Mouse (Mus musculus) neural tube, embryonic 13.5 days (tissue): ENCODE measurements around the gene Egfl7. TPM values are rescaled to one million over a fixed set of nuclear protein-coding genes. Genes with fewer than 3 reads are reported as not detected.

Experiments
- ATAC-seq: fragments of 200-750 bp; cut with Nextera tagmentation; 2 replicates; pipeline ENCODE4 v1.8.0; 2017; ENCODE audit warnings: low read depth, mild to moderate bottlenecking, moderate TSS enrichment, moderate library complexity
- H3K27ac ChIP-seq: fragments of 300-500 bp; sonication (generic); replicated peaks from 2 replicates; pipeline ENCODE4 v1.5.1; 2015; ENCODE audit warnings: moderate library complexity, mild to moderate bottlenecking, inconsistent platforms
- H3K27me3 ChIP-seq: fragments of 300-500 bp; sonication (generic); 2 replicates; pipeline ENCODE4 v1.6.1; 2015; ENCODE audit warnings: mild to moderate bottlenecking, inconsistent platforms
- H3K36me3 ChIP-seq: fragments of 300-500 bp; sonication (generic); 2 replicates; pipeline ENCODE4 v1.6.1; 2015; ENCODE audit warnings: mild to moderate bottlenecking, inconsistent platforms
- H3K4me1 ChIP-seq: fragments of 300-500 bp; sonication (generic); replicated peaks from 2 replicates; pipeline ENCODE4 v1.6.1; 2015; ENCODE audit warnings: inconsistent platforms
- H3K4me2 ChIP-seq: fragments of 300-500 bp; sonication (generic); 2 replicates; pipeline ENCODE4 v1.6.1; 2015; ENCODE audit warnings: inconsistent platforms, mild to moderate bottlenecking, moderate library complexity
- H3K4me3 ChIP-seq: fragments of 300-500 bp; sonication (generic); 2 replicates; pipeline ENCODE4 v1.5.1; 2015; ENCODE audit warnings: mild to moderate bottlenecking, inconsistent platforms
- H3K9ac ChIP-seq: fragments of 300-500 bp; sonication (generic); 2 replicates; pipeline ENCODE4 v1.6.1; 2015; ENCODE audit warnings: moderate library complexity, mild to moderate bottlenecking, inconsistent platforms
- H3K9me3 ChIP-seq: fragments of 300-500 bp; sonication (generic); 2 replicates; pipeline ENCODE4 v1.6.1; 2016; ENCODE audit warnings: inconsistent platforms
- WGBS: fragments of 180-500 bp; shearing (Covaris S2); methylation state at CpG from one replicate; pipeline ENCODE4 v1.1.7; 2015; 5-methylcytosine and 5-hydroxymethylcytosine counted together
- polyA plus RNA-seq: library from polyadenylated mRNA; unstranded; fragments of >200 nt; fragmentation: Nextera tagmentation; extraction: Ambion mirVana; gene quantifications from 2 replicates; pipeline ENCODE4 v1.2.1, GENCODE M21; 2015

Egfl7 gene
- polyA plus RNA-seq, 1 experiment from 2014 or later = 78.3 TPM

DNA sequence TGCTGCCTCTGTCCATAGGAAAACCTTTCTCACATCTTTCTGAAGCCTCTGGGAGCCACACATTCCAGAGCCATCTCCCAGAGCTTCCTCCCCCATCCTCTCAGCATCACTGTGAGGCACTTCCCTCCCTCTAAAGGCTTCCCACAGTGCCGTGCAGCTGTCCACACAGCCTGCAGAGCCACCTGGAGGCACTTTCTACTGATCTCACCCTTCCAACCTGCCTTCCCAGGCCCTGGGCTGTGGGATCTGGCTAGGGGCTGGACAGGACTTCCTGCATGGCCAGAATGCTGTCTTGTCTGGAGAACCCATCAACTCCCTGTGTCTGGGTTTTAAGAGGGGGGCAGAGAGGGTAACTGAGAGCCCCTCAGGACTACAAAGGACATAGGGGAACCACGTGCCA is 32.3 kb upstream of the Egfl7 start:
- Histone ChIP-seq H3K9ac (no peak overlapping the region), H3K27me3 (no peaks in the 10 kb centered on the region), H3K9me3 (no peaks in the 10 kb centered on the region), H3K4me1 (peaks cover 54% of the 10 kb centered on the region), H3K27ac (0 out of 2 replicates have a peak overlapping the region, but pooled peaks have one; percentile 7), H3K4me3 (no peak overlapping the region), H3K36me3 (no peaks in the 10 kb centered on the region), H3K4me2 (no peak overlapping the region)
- ATAC-seq = peak; percentile 54; the same call in 1 of the 2 replicates
- 35% methylated on average over 2 of the region's 2 CpGs for WGBS

DNA sequence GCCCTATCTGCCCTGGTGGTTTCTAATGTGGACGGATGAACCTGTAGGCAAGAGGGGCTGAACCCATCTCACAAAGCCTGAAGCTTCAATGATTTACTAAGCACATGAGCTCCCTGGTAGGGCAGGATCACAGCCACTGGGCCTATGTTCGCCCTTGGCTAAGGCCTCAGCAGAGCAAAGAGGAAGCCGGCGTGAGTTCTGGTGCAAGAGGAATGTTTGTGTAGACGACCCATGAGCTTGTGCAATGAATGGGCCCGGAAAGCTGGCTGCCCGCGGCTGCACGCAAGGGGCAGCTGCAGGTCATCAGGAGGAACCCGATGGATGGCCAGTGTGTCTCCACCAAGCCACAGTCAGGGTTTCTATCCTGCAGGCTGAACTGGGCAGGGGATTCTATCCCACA is 30.0 kb upstream of the Egfl7 start:
- Histone ChIP-seq H3K27me3 (no peaks in the 10 kb centered on the region), H3K9ac (no peak overlapping the region), H3K4me1 (peaks cover 35% of the 10 kb centered on the region), H3K4me3 (no peak overlapping the region), H3K36me3 (no peaks in the 10 kb centered on the region), H3K4me2 (no peak overlapping the region), H3K9me3 (no peaks in the 10 kb centered on the region), H3K27ac (peak overlapping the region; percentile 42; the same call in 1 of the 2 replicates)
- 71% methylated on average over 10 of the region's 10 CpGs for WGBS
- no peak for ATAC-seq

GRCm38 (mm10) chr2:26550205-26550604 is 29.6 kb upstream of the Egfl7 start:
- 0 out of 2 replicates have a peak, but pooled peaks have one; percentile 32 for ATAC-seq

GRCm38 (mm10) chr2:26550777-26551176 is 29.0 kb upstream of the Egfl7 start:
- Histone ChIP-seq H3K4me1 (peaks cover 34% of the 10 kb centered on the region), H3K27ac (peak overlapping the region; percentile 42; the same call in 1 of the 2 replicates), H3K9me3 (no peaks in the 10 kb centered on the region), H3K9ac (no peak overlapping the region), H3K4me2 (no peak overlapping the region), H3K36me3 (no peaks in the 10 kb centered on the region), H3K27me3 (no peaks in the 10 kb centered on the region), H3K4me3 (no peak overlapping the region)
- 67% methylated on average over 3 of the region's 3 CpGs for WGBS
- peak; percentile 21; the same call in 1 of the 2 replicates for ATAC-seq

More at GRCm38 (mm10) chr2:26550205-26550604, 29.6 kb upstream of the Egfl7 start:
- H3K9ac ChIP-seq = no peak overlapping the region
- no peaks in the 10 kb centered on the region for H3K27me3 ChIP-seq
- peaks cover 34% of the 10 kb centered on the region for H3K4me1 ChIP-seq
- no peak overlapping the region for H3K4me3 ChIP-seq
- H3K36me3 ChIP-seq = no peaks in the 10 kb centered on the region
- WGBS = 67% methylated on average over 3 of the region's 3 CpGs
- H3K4me2 ChIP-seq = no peak overlapping the region
- peak overlapping the region; percentile 42; the same call in 1 of the 2 replicates for H3K27ac ChIP-seq
- H3K9me3 ChIP-seq = no peaks in the 10 kb centered on the region

DNA sequence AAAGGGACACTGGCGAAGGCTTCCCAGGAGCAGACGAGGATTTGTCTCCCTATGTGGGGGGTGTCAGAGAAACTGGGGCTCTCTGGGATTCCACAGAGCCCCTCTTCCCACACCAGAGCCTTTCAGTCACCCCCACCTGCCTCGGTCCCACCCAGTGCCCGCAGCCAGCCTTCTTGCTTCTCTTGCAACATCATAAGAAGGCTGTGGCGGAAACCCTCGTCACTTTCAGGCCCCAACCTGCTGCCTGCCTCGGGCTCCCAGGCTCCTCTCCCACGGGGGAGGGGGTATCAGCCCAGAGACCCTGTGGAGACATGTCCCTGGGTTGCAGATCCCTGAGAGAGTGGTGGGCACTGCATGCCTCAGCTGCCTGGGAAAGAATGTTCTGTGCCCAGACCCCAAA is 28.4 kb upstream of the Egfl7 start:
- no peak overlapping the region for H3K27ac ChIP-seq
- no peak for ATAC-seq
- H3K9me3 ChIP-seq = no peaks in the 10 kb centered on the region
- 73% methylated on average over 8 of the region's 8 CpGs for WGBS
- no peak overlapping the region for H3K4me3 ChIP-seq
- peaks cover 34% of the 10 kb centered on the region for H3K4me1 ChIP-seq
- H3K27me3 ChIP-seq = no peaks in the 10 kb centered on the region
- H3K9ac ChIP-seq = no peak overlapping the region
- no peak overlapping the region for H3K4me2 ChIP-seq
- H3K36me3 ChIP-seq = no peaks in the 10 kb centered on the region

GRCm38 (mm10) chr2:26552066-26552465 is 27.7 kb upstream of the Egfl7 start:
- no peak overlapping the region for H3K9ac ChIP-seq
- H3K36me3 ChIP-seq = no peaks in the 10 kb centered on the region
- no peak for ATAC-seq
- H3K4me3 ChIP-seq = no peak overlapping the region
- WGBS = 88% methylated on average over 2 of the region's 2 CpGs
- peaks cover 34% of the 10 kb centered on the region for H3K4me1 ChIP-seq
- H3K27ac ChIP-seq = no peak overlapping the region
- H3K27me3 ChIP-seq = no peaks in the 10 kb centered on the region
- no peaks in the 10 kb centered on the region for H3K9me3 ChIP-seq
- H3K4me2 ChIP-seq = no peak overlapping the region

- H3K4me3 ChIP-seq = no peak overlapping the region
- H3K9ac ChIP-seq = no peak overlapping the region
- WGBS = 84% methylated on average over 9 of the region's 9 CpGs
- H3K36me3 ChIP-seq = no peaks in the 10 kb centered on the region
- no peaks in the 10 kb centered on the region for H3K9me3 ChIP-seq
- H3K27ac ChIP-seq = no peak overlapping the region
- H3K27me3 ChIP-seq = no peaks in the 10 kb centered on the region
- no peak overlapping the region for H3K4me2 ChIP-seq
- ATAC-seq = no peak
- peaks cover 21% of the 10 kb centered on the region for H3K4me1 ChIP-seq
Measured at GRCm38 (mm10) chr2:26553904-26554303, 25.9 kb upstream of the Egfl7 start.

- no peak overlapping the region for H3K9ac ChIP-seq
- peaks cover 14% of the 10 kb centered on the region for H3K4me1 ChIP-seq
- no peaks in the 10 kb centered on the region for H3K36me3 ChIP-seq
- no peaks in the 10 kb centered on the region for H3K27me3 ChIP-seq
- no peak overlapping the region for H3K4me3 ChIP-seq
- no peak overlapping the region for H3K4me2 ChIP-seq
- no peak overlapping the region for H3K27ac ChIP-seq
- no peaks in the 10 kb centered on the region for H3K9me3 ChIP-seq
- WGBS = 85% methylated on average over 4 of the region's 4 CpGs
- no peak for ATAC-seq
Measured at GRCm38 (mm10) chr2:26555076-26555475, 24.7 kb upstream of the Egfl7 start.

DNA sequence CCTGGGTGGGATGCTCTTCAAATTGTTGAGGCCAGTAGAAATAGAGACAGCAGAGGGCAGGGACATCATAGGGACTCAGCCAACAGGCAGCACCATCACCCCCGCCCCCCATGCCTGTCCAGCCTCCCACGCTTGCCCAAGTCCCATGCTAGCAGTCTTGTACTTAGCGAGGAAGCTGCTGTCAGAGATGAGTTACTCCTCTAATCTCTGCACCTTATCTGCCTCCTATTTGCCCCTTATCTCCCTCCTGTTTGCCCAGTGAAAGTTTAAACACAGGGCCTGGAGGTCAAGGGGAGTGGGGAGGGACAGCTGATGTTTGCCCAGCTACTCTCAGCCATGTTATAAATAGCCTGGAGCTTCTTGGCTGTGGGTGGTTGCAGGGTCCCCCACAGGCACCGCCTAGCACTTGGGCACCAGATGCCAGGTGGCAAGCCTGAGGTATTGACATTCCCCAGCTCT is 23.2 kb upstream of the Egfl7 start:
- H3K4me1 ChIP-seq = peaks cover 20% of the 10 kb centered on the region
- H3K27me3 ChIP-seq = no peaks in the 10 kb centered on the region
- ATAC-seq = no peak
- H3K4me2 ChIP-seq = no peak overlapping the region
- no peaks in the 10 kb centered on the region for H3K9me3 ChIP-seq
- H3K36me3 ChIP-seq = no peaks in the 10 kb centered on the region
- WGBS = 70% methylated on average over 4 of the region's 4 CpGs
- H3K9ac ChIP-seq = no peak overlapping the region
- H3K27ac ChIP-seq = no peak overlapping the region
- no peak overlapping the region for H3K4me3 ChIP-seq

DNA sequence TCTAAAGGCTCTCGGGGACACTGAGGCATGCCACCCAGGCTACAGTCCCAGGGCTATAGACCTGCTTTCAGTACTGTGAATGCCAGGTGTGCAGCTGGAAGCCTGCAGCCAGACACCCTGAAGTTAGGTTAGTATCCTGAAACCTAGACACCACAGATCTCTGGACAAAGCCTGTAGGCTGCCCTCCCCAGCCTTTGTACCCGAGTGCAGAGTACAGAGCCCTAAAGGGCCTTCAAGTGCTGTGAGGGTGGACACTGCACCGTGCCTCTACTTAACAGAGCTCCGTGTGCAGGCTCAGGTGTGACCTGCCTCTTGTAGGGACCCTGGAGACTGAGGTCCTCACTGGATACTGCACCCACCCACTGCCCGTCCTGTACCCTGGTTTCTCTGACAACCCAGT is 19.3 kb upstream of the Egfl7 start:
- H3K9me3 ChIP-seq = no peaks in the 10 kb centered on the region
- WGBS = 76% methylated on average over 5 of the region's 5 CpGs
- no peak overlapping the region for H3K27ac ChIP-seq
- H3K4me2 ChIP-seq = no peak overlapping the region
- no peak overlapping the region for H3K9ac ChIP-seq
- no peaks in the 10 kb centered on the region for H3K27me3 ChIP-seq
- H3K36me3 ChIP-seq = no peaks in the 10 kb centered on the region
- H3K4me1 ChIP-seq = peaks cover 24% of the 10 kb centered on the region
- no peak overlapping the region for H3K4me3 ChIP-seq
- ATAC-seq = no peak

GRCm38 (mm10) chr2:26561351-26562016 is 18.3 kb upstream of the Egfl7 start:
- Histone ChIP-seq H3K4me2 (no peak overlapping the region), H3K4me3 (no peak overlapping the region), H3K27ac (no peak overlapping the region), H3K36me3 (no peaks in the 10 kb centered on the region), H3K4me1 (peaks cover 24% of the 10 kb centered on the region), H3K9ac (no peak overlapping the region), H3K27me3 (no peaks in the 10 kb centered on the region), H3K9me3 (no peaks in the 10 kb centered on the region)
- WGBS = 48% methylated on average over 6 of the region's 6 CpGs
- ATAC-seq = peak; percentile 83

DNA sequence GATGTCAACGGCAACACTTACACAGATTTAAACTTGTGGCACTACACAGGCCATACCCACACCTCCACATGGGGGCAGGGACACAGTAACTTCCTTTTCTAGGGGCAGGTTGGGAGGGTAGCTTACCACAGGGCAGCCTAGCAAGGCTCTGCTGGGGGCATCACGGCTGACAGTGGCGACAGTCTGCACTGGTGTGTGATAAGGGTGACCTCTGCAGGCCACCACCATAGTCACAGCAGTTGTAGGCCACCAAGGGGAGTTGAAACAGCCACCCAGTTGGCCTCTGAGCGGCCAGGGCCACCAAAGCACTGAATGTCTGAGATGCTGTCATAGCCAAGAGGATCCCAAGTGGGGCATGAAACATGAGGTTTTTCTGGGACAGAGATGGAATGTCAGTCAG is 13.6 kb upstream of the Egfl7 start:
- H3K9ac ChIP-seq = 0 out of 2 replicates have a peak overlapping the region, but pooled peaks have one; percentile 1
- WGBS = 21% methylated on average over 4 of the region's 4 CpGs
- peak; percentile 48; the same call in 1 of the 2 replicates for ATAC-seq

GRCm38 (mm10) chr2:26570034-26570433 is 9.8 kb upstream of the Egfl7 start:
- no peak overlapping the region for H3K4me2 ChIP-seq
- no peak for ATAC-seq
- no peak overlapping the region for H3K9ac ChIP-seq
- H3K27ac ChIP-seq = no peak overlapping the region
- no peaks in the 10 kb centered on the region for H3K27me3 ChIP-seq
- no peaks in the 10 kb centered on the region for H3K36me3 ChIP-seq
- no peaks in the 10 kb centered on the region for H3K9me3 ChIP-seq
- H3K4me3 ChIP-seq = no peak overlapping the region
- H3K4me1 ChIP-seq = peaks cover 15% of the 10 kb centered on the region
- 11% methylated on average over 3 of the region's 3 CpGs for WGBS

More for the DNA sequence above, 13.6 kb upstream of the Egfl7 start:
- Histone ChIP-seq H3K27me3 (no peaks in the 10 kb centered on the region), H3K27ac (no peak overlapping the region), H3K9me3 (no peaks in the 10 kb centered on the region), H3K4me1 (peaks cover 8% of the 10 kb centered on the region), H3K36me3 (no peaks in the 10 kb centered on the region), H3K4me2 (no peak overlapping the region), H3K4me3 (no peak overlapping the region)
